Mouse (Mus musculus) kidney, adult 2 months (tissue): Measurements from ENCODE around the gene Pkd2. TPM values are rescaled to one million over a fixed set of nuclear protein-coding genes. Genes with fewer than 3 reads are reported as not detected.

Experiments
- DNase-seq: peaks from one replicate; pipeline ENCODE4 v3.0.0; 2021
- H3K27ac ChIP-seq: fragments of 200-500 bp; 2 replicates; pipeline ENCODE4 v1.5.1; 2012; ENCODE audit warnings: low read depth, low read length, control low read depth, inconsistent platforms; ENCODE audit not compliant: insufficient read depth
- H3K27me3 ChIP-seq: fragments of 200-500 bp; replicated peaks from 2 replicates; pipeline ENCODE4 v1.6.1; 2012; ENCODE audit warnings: mild to moderate bottlenecking, moderate library complexity, low read length, inconsistent platforms; ENCODE audit not compliant: control insufficient read depth, insufficient read depth
- H3K36me3 ChIP-seq: fragments of 200-500 bp; 2 replicates; pipeline ENCODE4 v1.6.1; 2012; ENCODE audit warnings: mild to moderate bottlenecking, moderate library complexity, low read length, inconsistent platforms; ENCODE audit not compliant: control insufficient read depth, insufficient read depth
- H3K4me1 ChIP-seq: fragments of 200-500 bp; 2 replicates; pipeline ENCODE4 v1.6.1; 2011; ENCODE audit warnings: low read length; ENCODE audit not compliant: control insufficient read depth, insufficient read depth
- H3K4me3 ChIP-seq: fragments of 200-500 bp; 2 replicates; pipeline ENCODE4 v1.5.1; 2011; ENCODE audit warnings: mild to moderate bottlenecking, low read depth, low read length, control low read depth; ENCODE audit not compliant: insufficient read depth
- CTCF ChIP-seq: fragments of 200-500 bp; conservative IDR thresholded peaks from 2 replicates; pipeline ENCODE4 v1.5.1; 2011; ENCODE audit warnings: low read depth, mild to moderate bottlenecking, control low read depth, low read length, moderate library complexity, mixed read lengths; ENCODE audit not compliant: insufficient read depth, insufficient read length
- POLR2A ChIP-seq: fragments of 200-500 bp; IDR thresholded peaks from one replicate; pipeline ENCODE4 v1.6.1; 2011; ENCODE audit warnings: low read depth, low read length, control low read depth
- WGBS: fragments of 180-500 bp; shearing (Covaris S2); methylation state at CpG from one replicate; pipeline ENCODE4 v1.1.7; 2018; 5-methylcytosine and 5-hydroxymethylcytosine counted together
- polyA plus RNA-seq: library from polyadenylated mRNA; depleted of rRNA; stranded (reverse); fragments of >200 nt; gene quantifications from 2 replicates; pipeline ENCODE4 v1.2.3, GENCODE M21; 2012

The Pkd2 gene
- polyA plus RNA-seq, 1 experiment: 59.3 TPM

- Histone ChIP-seq H3K27me3 (no peaks in the 10 kb centered on the region), H3K4me3 (no peak overlapping the region), H3K27ac (no peak overlapping the region), H3K36me3 (no peaks in the 10 kb centered on the region), H3K4me1 (no peaks in the 10 kb centered on the region)
- TF ChIP-seq POLR2A (no peak), CTCF (no peak)
- no peak for DNase-seq
- 59% methylated on average over 3 of the region's 3 CpGs for WGBS
Measured at GRCm38 (mm10) chr5:104449491-104449890, 9.8 kb upstream of the Pkd2 start.

DNA sequence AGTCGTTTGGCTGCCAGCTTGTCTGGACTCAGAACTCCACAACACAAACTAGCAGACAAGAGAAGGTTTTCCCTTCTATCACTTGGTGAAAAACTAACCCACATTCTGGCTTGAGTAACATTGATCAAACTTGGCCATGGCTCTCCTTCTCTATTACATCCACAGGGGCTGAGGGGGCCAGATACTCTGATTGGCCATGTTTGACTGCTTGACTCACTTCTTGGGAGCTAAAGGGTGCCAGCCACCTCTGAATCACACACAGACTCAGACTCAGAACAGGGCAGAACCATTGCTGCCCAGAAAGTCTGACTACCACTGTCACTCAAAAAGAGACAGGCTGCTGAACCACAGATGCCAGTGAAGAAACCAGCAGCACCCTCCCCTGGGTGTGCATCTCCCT is 6.2 kb upstream of the Pkd2 start:
- Histone ChIP-seq H3K27ac (no peak overlapping the region), H3K27me3 (no peaks in the 10 kb centered on the region), H3K4me3 (no peak overlapping the region), H3K36me3 (no peaks in the 10 kb centered on the region), H3K4me1 (no peaks in the 10 kb centered on the region)
- no peak for DNase-seq
- WGBS: 58% methylated on average over 1 of the region's 1 CpGs
- TF ChIP-seq CTCF (no peak), POLR2A (no peak)

- no peaks in the 10 kb centered on the region for H3K36me3 ChIP-seq
- TF ChIP-seq POLR2A (no peak), CTCF (no peak)
- no peak overlapping the region for H3K27ac ChIP-seq
- no peaks in the 10 kb centered on the region for H3K27me3 ChIP-seq
- H3K4me1 ChIP-seq: peaks cover 8% of the 10 kb centered on the region; the same call in 1 of the 2 replicates
- 93% methylated on average over 6 of the region's 6 CpGs for WGBS
- no peak for DNase-seq
- H3K4me3 ChIP-seq: no peak overlapping the region
Measured at GRCm38 (mm10) chr5:104454564-104454963, 4.7 kb upstream of the Pkd2 start.

DNA sequence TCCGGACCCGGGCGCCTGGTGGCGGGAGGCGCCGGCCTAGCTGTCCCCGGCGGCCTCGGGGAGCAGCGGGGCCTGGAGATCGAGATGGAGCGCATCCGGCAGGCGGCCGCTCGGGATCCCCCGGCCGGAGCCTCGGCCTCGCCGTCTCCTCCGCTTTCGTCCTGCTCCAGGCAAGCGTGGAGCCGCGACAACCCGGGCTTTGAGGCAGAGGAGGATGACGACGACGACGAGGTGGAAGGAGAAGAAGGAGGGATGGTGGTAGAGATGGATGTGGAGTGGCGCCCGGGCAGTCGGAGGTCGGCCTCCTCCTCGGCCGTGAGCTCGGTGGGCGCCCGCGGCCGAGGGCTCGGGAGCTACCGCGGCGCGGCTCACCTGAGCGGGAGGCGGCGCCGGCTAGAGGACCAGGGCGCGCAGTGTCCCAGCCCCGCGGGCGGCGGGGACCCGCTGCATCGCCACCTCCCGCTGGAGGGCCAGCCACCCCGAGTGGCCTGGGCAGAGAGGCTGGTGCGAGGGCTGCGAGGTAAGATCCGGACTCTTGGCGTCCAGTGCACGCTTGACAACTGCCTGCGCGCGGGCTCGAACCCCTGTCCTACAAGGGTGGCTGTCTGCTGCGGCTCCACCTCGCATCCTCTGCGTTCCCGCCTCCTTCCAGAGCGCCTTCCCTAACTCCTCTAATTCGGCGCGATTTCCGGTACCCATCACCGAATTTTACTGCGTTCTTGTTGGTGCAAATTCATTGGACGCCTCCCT is 631 bp downstream of the Pkd2 start:
- no peaks in the 10 kb centered on the region for H3K27me3 ChIP-seq
- H3K4me3 ChIP-seq: peak overlapping the region; percentile 92
- H3K36me3 ChIP-seq: no peaks in the 10 kb centered on the region; the same call in 1 of the 2 replicates
- WGBS: under 1% methylated on average over 80 of the region's 82 CpGs
- peak overlapping the region; percentile 98 for H3K27ac ChIP-seq
- peak; percentile 83 for DNase-seq
- no peak for TF ChIP-seq CTCF
- peaks cover 25% of the 10 kb centered on the region for H3K4me1 ChIP-seq

DNA sequence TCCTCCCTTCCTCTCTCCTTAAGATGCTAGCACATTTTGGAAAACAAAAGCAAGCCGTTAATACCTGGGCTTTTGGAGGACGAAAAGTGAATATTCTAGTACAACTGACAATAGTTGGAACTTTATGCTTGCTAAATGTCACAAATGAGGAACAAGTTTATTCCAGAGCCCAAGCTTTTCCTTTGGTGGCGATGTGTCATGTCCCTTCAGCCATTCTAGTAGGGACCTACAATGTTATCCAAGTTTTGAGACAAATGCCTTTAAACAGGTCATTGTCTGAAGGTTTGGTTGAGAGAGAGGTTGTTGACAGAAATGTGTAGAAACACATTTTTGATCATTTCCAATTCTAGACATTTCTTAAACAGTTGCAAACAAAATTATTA is 1.2 kb downstream of the Pkd2 start:
- no peak for DNase-seq
- no peaks in the 10 kb centered on the region for H3K27me3 ChIP-seq
- peak overlapping the region; percentile 98 for H3K27ac ChIP-seq
- WGBS: 2% methylated on average over 3 of the region's 3 CpGs
- peak overlapping the region; percentile 92 for H3K4me3 ChIP-seq
- H3K36me3 ChIP-seq: no peaks in the 10 kb centered on the region; the same call in 1 of the 2 replicates
- H3K4me1 ChIP-seq: peaks cover 25% of the 10 kb centered on the region
- no peak for TF ChIP-seq POLR2A
- TF ChIP-seq CTCF: no peak

- TF ChIP-seq POLR2A: no peak
- no peak for TF ChIP-seq CTCF
- Histone ChIP-seq H3K27ac (peak overlapping the region; percentile 81), H3K4me1 (peaks cover 25% of the 10 kb centered on the region), H3K4me3 (peak overlapping the region; percentile 23), H3K36me3 (no peaks in the 10 kb centered on the region; the same call in 1 of the 2 replicates), H3K27me3 (no peaks in the 10 kb centered on the region)
- DNase-seq: peak; percentile 74
- WGBS: 2% methylated on average over 7 of the region's 7 CpGs
Measured at GRCm38 (mm10) chr5:104460856-104461255, 1.6 kb downstream of the Pkd2 start.

GRCm38 (mm10) chr5:104465279-104465678 is 6.0 kb downstream of the Pkd2 start:
- Histone ChIP-seq H3K27me3 (no peaks in the 10 kb centered on the region), H3K4me1 (peaks cover 20% of the 10 kb centered on the region), H3K36me3 (peaks cover 7% of the 10 kb centered on the region), H3K27ac (peak overlapping the region; percentile 78), H3K4me3 (no peak overlapping the region)
- WGBS: 35% methylated on average over 8 of the region's 8 CpGs
- TF ChIP-seq CTCF (no peak), POLR2A (no peak)
- DNase-seq: peak; percentile 67

DNA sequence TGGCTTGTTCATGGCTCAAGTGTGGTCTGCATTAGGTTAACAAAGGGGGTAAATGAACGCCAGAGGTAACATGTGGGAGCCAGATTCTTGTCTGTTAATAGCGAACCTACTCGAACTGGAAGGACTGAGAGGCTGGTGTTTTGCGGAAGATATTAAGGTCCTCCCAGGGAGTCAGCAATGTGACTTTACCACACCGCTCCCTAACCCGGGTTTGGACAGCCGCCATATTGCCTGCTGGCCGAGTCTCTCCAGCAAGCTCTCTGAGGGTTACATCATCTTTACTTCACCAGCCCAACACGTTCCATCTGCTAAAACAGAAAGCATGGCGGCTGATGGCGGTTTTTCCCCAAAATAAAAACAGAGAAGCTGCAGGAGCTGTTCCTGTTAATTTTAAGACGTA is 6.5 kb downstream of the Pkd2 start:
- peaks cover 7% of the 10 kb centered on the region for H3K36me3 ChIP-seq
- peak overlapping the region; percentile 78 for H3K27ac ChIP-seq

More for the DNA sequence above, 6.5 kb downstream of the Pkd2 start:
- DNase-seq: peak; percentile 93
- H3K27me3 ChIP-seq: no peaks in the 10 kb centered on the region
- H3K4me3 ChIP-seq: no peak overlapping the region
- TF ChIP-seq POLR2A (no peak), CTCF (no peak)
- H3K4me1 ChIP-seq: peaks cover 23% of the 10 kb centered on the region
- WGBS: 46% methylated on average over 12 of the region's 12 CpGs
